Mouse (Mus musculus) CH12.LX (cell line): ENCODE measurements around the gene Pafah1b2.

Experiments
- CTCF ChIP-seq, 2 experiments: IDR thresholded peaks in 1 of 2; conservative IDR thresholded peaks in 1 of 2; 2 replicates each; pipeline ENCODE4 v1.5.1; 2011 to 2012; ENCODE audit warnings: low read depth in 2 of 2, low read length in 2 of 2, improper control_type of control experiment in 1 of 2, inconsistent platforms in 1 of 2, mild to moderate bottlenecking in 1 of 2, moderate library complexity in 1 of 2
- EP300 ChIP-seq: IDR thresholded peaks from 2 replicates; pipeline ENCODE4 v1.6.1; 2011; ENCODE audit warnings: low read length, improper control_type of control experiment
- MYC ChIP-seq: IDR thresholded peaks from 2 replicates; pipeline ENCODE4 v1.6.1; 2011; ENCODE audit warnings: low read depth, mild to moderate bottlenecking, improper control_type of control experiment, low read length
- NRF1 ChIP-seq: IDR thresholded peaks from 2 replicates; pipeline ENCODE4 v1.6.1; 2014; ENCODE audit warnings: low read depth, mild to moderate bottlenecking, inconsistent platforms, low read length, improper control_type of control experiment, moderate library complexity
- POLR2A ChIP-seq: IDR thresholded peaks from 2 replicates; pipeline ENCODE4 v1.6.1; 2011; ENCODE audit warnings: low read depth, mild to moderate bottlenecking, improper control_type of control experiment, low read length
- USF1 ChIP-seq: IDR thresholded peaks from 2 replicates; pipeline ENCODE4 v1.6.1; 2014; ENCODE audit warnings: low read depth, mild to moderate bottlenecking, inconsistent platforms, low read length, improper control_type of control experiment

- TF ChIP-seq NRF1 = no peak
- TF ChIP-seq USF1 = no peak
- no peak for TF ChIP-seq POLR2A
- TF ChIP-seq EP300 = no peak
- TF ChIP-seq CTCF (conservative IDR thresholded peaks at IDR 0.05 in 1 of 2, IDR thresholded peaks at IDR 0.05 in 1 of 2; ENCODE audit: low read depth in 2 of 2, low read length in 2 of 2) = no peak
- no peak for TF ChIP-seq MYC
Observed at GRCm38 (mm10) chr9:46013009-46013586, 608 bp upstream of the Pafah1b2 start.
